Mouse (Mus musculus) left cerebral cortex, adult 6 months (tissue): ENCODE data around the gene Ptprk. TPM values are rescaled to one million over a fixed set of nuclear protein-coding genes. Genes with fewer than 3 reads are reported as not detected.

Source experiments
- long read RNA-seq, 2 experiments: library from polyadenylated mRNA; unstranded; transcript quantifications; one replicate each; pipeline ENCODE4 v2.0.0; 2019 to 2020
- polyA plus RNA-seq: library from polyadenylated mRNA; unstranded; fragments of <200 nt; fragmentation: Nextera tagmentation; gene quantifications from 2 replicates; pipeline ENCODE4 v1.2.3, GENCODE M21; 2021

Ptprk gene
- 22.3 and 26.2 TPM in 2 replicates for polyA plus RNA-seq
- long read RNA-seq, experiment 1, full-length matches to known transcripts, result 13 of 30 reads
- long read RNA-seq, experiment 1, partial matches to known transcripts, result 5 of 30 reads
- long read RNA-seq, experiment 1, other reads (novel, unspliced or antisense), result 12 of 30 reads
- long read RNA-seq, experiment 2, partial matches to known transcripts, result 7 of 15 reads
- long read RNA-seq, experiment 2, other reads (novel, unspliced or antisense), result 5 of 15 reads

DNA sequence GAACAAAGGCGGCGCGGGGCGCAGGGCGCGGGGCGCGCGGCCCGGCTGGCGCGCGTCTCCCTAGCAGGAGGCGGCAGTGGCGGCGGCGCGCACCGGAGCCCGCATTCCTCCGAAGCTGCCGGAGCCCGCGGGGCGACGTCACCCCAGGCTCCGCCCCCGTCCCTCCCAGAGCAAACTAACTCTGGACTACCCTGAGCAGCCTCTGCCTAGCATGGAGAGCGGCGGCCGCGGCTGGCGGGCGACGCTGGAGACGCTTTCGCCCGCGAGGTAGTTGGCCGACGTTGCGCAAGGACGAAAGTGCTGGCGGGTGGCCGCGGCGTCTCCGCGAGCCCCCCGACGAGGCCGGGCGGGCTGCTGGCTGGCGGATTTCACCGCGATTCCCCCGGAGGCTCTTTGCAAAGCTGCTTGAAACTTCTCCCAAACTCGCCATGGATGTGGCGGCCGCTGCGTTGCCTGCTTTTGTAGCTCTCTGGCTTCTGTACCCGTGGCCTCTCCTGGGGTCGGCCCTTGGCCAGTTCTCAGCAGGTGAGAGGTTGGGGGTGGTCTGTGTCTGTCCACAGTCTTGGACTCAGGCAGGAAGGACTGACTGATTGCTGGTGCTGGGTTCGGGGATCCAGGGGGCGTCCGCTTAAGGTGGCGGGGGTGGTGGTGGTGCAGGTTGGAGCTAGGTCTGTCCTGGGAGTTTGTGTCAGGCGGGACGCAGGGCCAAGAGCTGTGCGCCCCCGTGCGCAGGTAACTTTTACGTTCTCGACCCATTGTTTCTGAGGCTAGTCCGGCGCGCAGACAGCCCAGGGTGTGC lies at the start of gene Ptprk:
Ptprk (plus strand) TSS at position 168 of the 799 bp plus-strand sequence.

